Mouse (Mus musculus): ENCODE results near the gene Nudt22.

Gene Nudt22

GRCm38 (mm10) chr19:6949951-6950350 is 46.0 kb downstream of the Nudt22 start:
- DNase-seq (ENCODE audit: low read depth, low spot score), result no peak

GRCm38 (mm10) chr19:6949532-6949931 is 46.4 kb downstream of the Nudt22 start:
- DNase-seq (ENCODE audit: low read depth, low spot score), result no peak

- no peak for DNase-seq (ENCODE audit: low read depth, low spot score)
Observed at GRCm38 (mm10) chr19:6948186-6948585, 47.7 kb downstream of the Nudt22 start.

DNA sequence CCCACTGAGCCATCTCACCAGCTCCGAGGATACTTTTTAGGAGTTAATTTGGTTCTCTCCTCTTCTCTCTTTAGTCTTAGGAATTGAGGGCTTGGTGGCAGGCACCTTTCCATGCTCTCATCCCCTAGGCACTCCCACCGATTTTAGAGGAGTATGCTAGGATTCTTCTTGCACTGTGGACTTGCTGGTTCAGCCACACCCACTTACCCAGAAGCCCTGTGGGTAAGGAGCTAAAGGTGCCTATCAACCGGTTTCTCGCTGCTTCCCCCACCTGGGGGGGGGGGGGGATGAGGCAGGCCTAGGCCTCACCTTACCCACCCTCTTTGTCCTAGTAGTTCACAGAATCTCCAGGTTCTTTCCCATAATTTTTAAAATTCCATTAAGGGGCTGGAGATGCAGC is 48.2 kb downstream of the Nudt22 start:
- no peak for DNase-seq (ENCODE audit: low read depth, low spot score)

GRCm38 (mm10) chr19:6943709-6944108 is 52.2 kb downstream of the Nudt22 start:
- DNase-seq (ENCODE audit: low read depth, low spot score), result no peak

All from CD4-positive, CD25-positive, alpha-beta regulatory T cell, adult 2 months (primary cell).